Mouse (Mus musculus) cerebellum, adult 2 months (tissue): ENCODE data around the gene Glrb.

Experiments used
- CTCF ChIP-seq: fragments of 200-500 bp; IDR thresholded peaks from 2 replicates; pipeline ENCODE4 v1.5.1; 2011; ENCODE audit warnings: low read depth, mild to moderate bottlenecking, control low read depth, low read length, moderate library complexity, borderline replicate concordance; ENCODE audit not compliant: insufficient read depth
- POLR2A ChIP-seq: fragments of 200-500 bp; IDR thresholded peaks from 2 replicates; pipeline ENCODE4 v1.6.1; 2011; ENCODE audit warnings: low read length, control low read depth, borderline replicate concordance; ENCODE audit not compliant: insufficient read depth

- no peak for TF ChIP-seq CTCF
- TF ChIP-seq POLR2A, result no peak
Observed at GRCm38 (mm10) chr3:80852912-80853507, 60.5 kb downstream of the Glrb start.
